Mouse (Mus musculus): Measurements from ENCODE around the gene Hoxd4.

Hoxd4 gene

GRCm38 (mm10) chr2:74704999-74705466 is 6.7 kb upstream of the Hoxd4 start:
- peak; percentile 57 for DNase-seq (ENCODE audit: low read depth, low spot score)

- DNase-seq (ENCODE audit: low read depth, low spot score), result peak; percentile 79
These were observed 6.2 kb upstream of the Hoxd4 start for GRCm38 (mm10) chr2:74705467-74706089.

- DNase-seq (ENCODE audit: low read depth, low spot score), result no peak
These were observed 5.3 kb upstream of the Hoxd4 start for GRCm38 (mm10) chr2:74706393-74706960.

- DNase-seq (ENCODE audit: low read depth, low spot score), result no peak
These were observed 4.1 kb upstream of the Hoxd4 start for GRCm38 (mm10) chr2:74707599-74707998.

- DNase-seq (ENCODE audit: low read depth, low spot score), result no peak
These were observed 3.1 kb upstream of the Hoxd4 start for GRCm38 (mm10) chr2:74708676-74709075.

- DNase-seq (ENCODE audit: low read depth, low spot score), result peak; percentile 44
These were observed 2.0 kb upstream of the Hoxd4 start for GRCm38 (mm10) chr2:74709465-74710419.

- peak; percentile 73 for DNase-seq (ENCODE audit: low read depth, low spot score)
These were observed 693 bp upstream of the Hoxd4 start for GRCm38 (mm10) chr2:74710929-74711543.

- no peak for DNase-seq (ENCODE audit: low read depth, low spot score)
These were observed 1.8 kb downstream of the Hoxd4 start for GRCm38 (mm10) chr2:74713239-74714150.

GRCm38 (mm10) chr2:74714156-74714789 is 2.5 kb downstream of the Hoxd4 start:
- DNase-seq (ENCODE audit: low read depth, low spot score), result no peak

- DNase-seq (ENCODE audit: low read depth, low spot score), result peak; percentile 70
These were observed 3.2 kb downstream of the Hoxd4 start for GRCm38 (mm10) chr2:74714881-74715280.

- peak; percentile 98 for DNase-seq (ENCODE audit: low read depth, low spot score)
These were observed 3.9 kb downstream of the Hoxd4 start for GRCm38 (mm10) chr2:74715504-74716241.

- DNase-seq (ENCODE audit: low read depth, low spot score), result no peak
These were observed 8.7 kb downstream of the Hoxd4 start for GRCm38 (mm10) chr2:74720384-74720783.

GRCm38 (mm10) chr2:74720955-74721491 is 9.3 kb downstream of the Hoxd4 start:
- no peak for DNase-seq (ENCODE audit: low read depth, low spot score)

GRCm38 (mm10) chr2:74721882-74722281 is 10.2 kb downstream of the Hoxd4 start:
- DNase-seq (ENCODE audit: low read depth, low spot score), result no peak

GRCm38 (mm10) chr2:74722949-74723348 is 11.2 kb downstream of the Hoxd4 start:
- DNase-seq (ENCODE audit: low read depth, low spot score), result no peak

- DNase-seq (ENCODE audit: low read depth, low spot score), result no peak
These were observed 12.7 kb downstream of the Hoxd4 start for GRCm38 (mm10) chr2:74724244-74725015.

GRCm38 (mm10) chr2:74725171-74725570 is 13.4 kb downstream of the Hoxd4 start:
- no peak for DNase-seq (ENCODE audit: low read depth, low spot score)

- no peak for DNase-seq (ENCODE audit: low read depth, low spot score)
These were observed 14.8 kb downstream of the Hoxd4 start, which contains the start of gene Gm28230 for GRCm38 (mm10) chr2:74726551-74726950. Gene Gm28230, plus strand, starts transcription at chr2:74726728.

All from 3T3-L1 (cell line).